Mouse (Mus musculus) liver, adult 2 months (tissue): Measurements from ENCODE around the gene Cntn4.

Experiments
- CTCF ChIP-seq: fragments of 200-500 bp; IDR thresholded peaks from 2 replicates; pipeline ENCODE4 v1.5.1; 2011; ENCODE audit warnings: low read depth, low read length, control low read depth
- POLR2A ChIP-seq: fragments of 200-500 bp; IDR thresholded peaks from 2 replicates; pipeline ENCODE4 v1.6.1; 2011; ENCODE audit warnings: low read length, control low read depth; ENCODE audit not compliant: insufficient read depth; ENCODE audit errors: extremely low read depth

- TF ChIP-seq CTCF, result no peak
- no peak for TF ChIP-seq POLR2A
These were observed 1050.2 kb downstream of the Cntn4 start for GRCm38 (mm10) chr6:106727703-106728102.
